Mouse (Mus musculus): ENCODE data around the gene Npas3. TPM values are rescaled to one million over a fixed set of nuclear protein-coding genes. Genes with fewer than 3 reads are reported as not detected.

Gene Npas3
- polyA plus RNA-seq, 1 experiment from 2014 or later: 6.3 TPM

DNA sequence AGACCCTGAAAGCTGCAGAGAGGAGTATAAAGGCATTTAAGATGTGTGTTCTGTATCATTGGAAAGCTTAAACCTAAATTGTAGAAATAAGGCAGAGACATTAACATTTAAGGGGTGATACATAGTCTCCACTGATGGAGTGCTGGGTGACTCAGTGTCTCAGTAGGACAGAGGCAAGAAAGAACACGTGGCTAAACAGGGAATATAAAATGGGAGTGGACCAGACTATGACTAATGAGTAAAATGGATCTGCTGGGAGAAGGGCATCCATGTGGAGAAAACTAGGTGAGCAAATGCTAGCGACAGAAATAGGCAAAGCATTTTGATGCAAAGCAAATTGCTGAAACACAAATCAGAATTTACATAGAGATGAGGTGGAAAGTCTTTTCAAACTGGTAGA is 617.2 kb downstream of the Npas3 start:
- whole genome bisulfite sequencing: 63% methylated on average over 2 of the region's 2 CpGs
- Histone ChIP-seq H3K9me3 (no peaks in the 10 kb centered on the region), H3K4me2 (no peak overlapping the region), H3K27ac (no peak overlapping the region), H3K36me3 (no peaks in the 10 kb centered on the region), H3K27me3 (peaks cover 20% of the 10 kb centered on the region), H3K4me3 (replicated peaks) (no peak overlapping the region), H3K4me1 (replicated peaks) (peaks cover 23% of the 10 kb centered on the region), H3K9ac (replicated peaks) (no peak overlapping the region)
- ATAC-seq (ENCODE audit: insufficient number of reproducible peaks, insufficient read depth, low FRiP score, low TSS enrichment, low read depth): no peak

DNA sequence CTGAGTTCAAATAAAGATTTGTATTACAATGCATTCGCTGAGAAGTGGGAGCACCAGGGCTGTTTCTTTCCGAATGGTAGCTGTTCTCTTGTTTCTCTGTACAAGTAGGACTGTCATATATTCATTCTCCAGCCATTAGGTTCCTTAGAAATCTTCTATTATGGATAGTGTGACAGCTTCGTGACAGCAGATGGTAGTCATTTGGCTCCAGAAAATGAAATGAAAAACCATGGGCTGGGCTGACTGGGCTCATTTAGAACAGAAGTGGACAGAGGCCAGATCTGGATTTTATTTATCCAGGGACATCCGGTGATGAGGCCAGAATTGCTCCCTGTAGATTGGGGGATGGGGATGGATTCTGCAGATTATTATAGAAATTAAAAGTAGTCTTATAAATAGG is 621.5 kb downstream of the Npas3 start:
- no peak overlapping the region for H3K4me2 ChIP-seq
- H3K27ac ChIP-seq: no peak overlapping the region
- H3K9me3 ChIP-seq: no peaks in the 10 kb centered on the region
- no peaks in the 10 kb centered on the region for H3K36me3 ChIP-seq
- 49% methylated on average over 4 of the region's 4 CpGs for WGBS
- no peak overlapping the region for H3K4me3 ChIP-seq (replicated peaks)
- H3K4me1 ChIP-seq (replicated peaks): peaks cover 8% of the 10 kb centered on the region
- peaks cover 16% of the 10 kb centered on the region for H3K27me3 ChIP-seq
- ATAC-seq (ENCODE audit: insufficient number of reproducible peaks, insufficient read depth, low FRiP score, low TSS enrichment, low read depth): no peak
- no peak overlapping the region for H3K9ac ChIP-seq (replicated peaks)

DNA sequence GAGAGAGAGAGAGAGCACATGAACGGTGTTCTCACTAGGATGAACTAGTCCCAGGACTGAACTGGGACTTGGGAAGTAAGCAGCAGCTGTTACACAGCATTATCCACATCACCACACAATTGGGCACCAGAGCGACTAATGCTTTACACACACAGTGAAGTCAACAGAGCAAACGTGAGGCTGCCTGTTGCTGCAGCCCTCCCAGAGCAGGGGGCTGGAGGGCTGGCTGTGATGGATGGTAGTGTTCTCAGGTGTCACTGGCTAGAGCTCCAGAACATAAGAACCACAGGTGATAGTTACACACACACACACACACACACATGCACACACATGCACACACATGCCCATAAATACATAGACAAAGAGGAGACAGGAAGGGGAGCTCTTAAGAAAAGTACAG is 626.7 kb downstream of the Npas3 start:
- WGBS: 45% methylated on average over 3 of the region's 3 CpGs
- ATAC-seq (ENCODE audit: insufficient number of reproducible peaks, insufficient read depth, low FRiP score, low TSS enrichment, low read depth): no peak

DNA sequence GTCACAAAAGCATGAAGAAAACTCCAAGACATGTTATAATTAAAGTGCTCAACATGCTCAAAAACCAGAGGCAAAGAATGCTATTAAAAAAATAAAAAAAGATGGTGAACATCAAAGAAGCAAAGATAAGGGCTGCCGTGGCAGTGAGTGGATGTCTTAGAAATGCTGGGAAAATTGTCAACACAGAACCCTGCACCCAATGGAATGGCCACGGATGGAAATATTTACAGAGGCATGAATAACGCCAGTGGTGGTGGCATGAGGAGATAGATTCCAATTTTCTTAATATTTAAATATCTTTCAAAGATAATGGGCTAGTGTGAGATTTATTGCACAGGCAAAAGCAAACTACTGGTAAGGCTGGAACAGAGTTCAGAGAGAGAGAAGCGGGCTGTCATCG is 628.2 kb downstream of the Npas3 start:
- Histone ChIP-seq H3K9ac (replicated peaks) (no peak overlapping the region), H3K4me1 (replicated peaks) (peaks cover 5% of the 10 kb centered on the region; the same call in 1 of the 2 replicates), H3K9me3 (no peaks in the 10 kb centered on the region), H3K4me2 (no peak overlapping the region), H3K27me3 (peaks cover 3% of the 10 kb centered on the region; the same call in 1 of the 2 replicates), H3K4me3 (replicated peaks) (no peak overlapping the region), H3K36me3 (no peaks in the 10 kb centered on the region), H3K27ac (no peak overlapping the region)
- ATAC-seq (ENCODE audit: insufficient number of reproducible peaks, insufficient read depth, low FRiP score, low TSS enrichment, low read depth): no peak
- WGBS: 80% methylated on average over 5 of the region's 5 CpGs

More for the DNA sequence above, 626.7 kb downstream of the Npas3 start:
- no peak overlapping the region for H3K27ac ChIP-seq
- no peak overlapping the region for H3K4me2 ChIP-seq
- no peaks in the 10 kb centered on the region for H3K36me3 ChIP-seq
- H3K27me3 ChIP-seq: peaks cover 3% of the 10 kb centered on the region; the same call in 1 of the 2 replicates
- H3K9ac ChIP-seq (replicated peaks): no peak overlapping the region
- no peak overlapping the region for H3K4me3 ChIP-seq (replicated peaks)
- H3K9me3 ChIP-seq: no peaks in the 10 kb centered on the region
- H3K4me1 ChIP-seq (replicated peaks): peaks cover 5% of the 10 kb centered on the region; the same call in 1 of the 2 replicates

DNA sequence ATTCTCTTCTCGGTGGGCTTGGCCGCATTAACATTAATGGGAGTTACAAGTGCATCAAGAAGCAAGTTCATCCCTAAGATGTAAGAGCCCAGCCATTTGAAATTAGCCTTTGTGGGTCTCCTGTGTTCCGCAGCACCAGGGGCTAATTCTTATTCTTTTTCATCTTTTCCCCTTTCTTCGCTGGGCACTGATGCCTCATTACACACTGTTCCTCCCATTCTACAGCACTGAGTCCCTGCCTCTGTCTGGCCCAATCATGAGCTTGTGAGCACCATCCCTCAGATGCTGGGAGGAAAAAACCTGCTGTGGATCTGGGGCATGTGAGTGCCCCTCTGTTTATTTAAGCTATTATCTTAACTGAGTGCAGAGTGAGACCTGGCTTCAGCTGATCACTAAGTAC is 633.2 kb downstream of the Npas3 start:
- no peak for ATAC-seq (ENCODE audit: insufficient number of reproducible peaks, insufficient read depth, low FRiP score, low TSS enrichment, low read depth)
- Histone ChIP-seq H3K4me3 (replicated peaks) (no peak overlapping the region), H3K36me3 (no peaks in the 10 kb centered on the region), H3K27ac (no peak overlapping the region), H3K9me3 (no peaks in the 10 kb centered on the region), H3K27me3 (no peaks in the 10 kb centered on the region; the same call in 1 of the 2 replicates), H3K4me1 (replicated peaks) (peaks cover 5% of the 10 kb centered on the region), H3K9ac (replicated peaks) (no peak overlapping the region), H3K4me2 (no peak overlapping the region)
- WGBS: 85% methylated on average over 4 of the region's 4 CpGs

DNA sequence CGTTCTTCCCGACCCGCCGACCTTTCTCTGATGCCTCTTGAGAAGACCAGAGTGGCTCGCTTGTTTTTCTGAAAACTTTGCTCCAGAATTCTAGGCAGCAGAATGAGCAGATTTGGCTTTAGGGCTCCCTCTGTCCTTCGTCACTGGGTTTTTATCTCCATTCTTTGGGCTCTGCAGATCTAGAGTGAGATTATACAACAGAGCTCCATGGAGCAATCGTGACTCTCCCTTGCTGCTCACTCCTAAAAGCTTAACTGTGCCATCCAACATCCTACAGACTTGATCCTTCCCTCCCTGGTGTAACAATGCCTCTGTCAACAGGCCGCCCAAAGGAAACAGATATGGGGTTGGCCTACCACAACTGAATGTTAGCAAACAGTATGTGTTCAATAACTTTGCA is 634.4 kb downstream of the Npas3 start:
- Histone ChIP-seq H3K9me3 (no peaks in the 10 kb centered on the region), H3K27ac (no peak overlapping the region), H3K36me3 (no peaks in the 10 kb centered on the region), H3K4me3 (replicated peaks) (no peak overlapping the region), H3K4me2 (no peak overlapping the region), H3K9ac (replicated peaks) (no peak overlapping the region), H3K27me3 (no peaks in the 10 kb centered on the region; the same call in 1 of the 2 replicates), H3K4me1 (replicated peaks) (peaks cover 5% of the 10 kb centered on the region)
- WGBS: 85% methylated on average over 8 of the region's 8 CpGs
- no peak for ATAC-seq (ENCODE audit: insufficient number of reproducible peaks, insufficient read depth, low FRiP score, low TSS enrichment, low read depth)

DNA sequence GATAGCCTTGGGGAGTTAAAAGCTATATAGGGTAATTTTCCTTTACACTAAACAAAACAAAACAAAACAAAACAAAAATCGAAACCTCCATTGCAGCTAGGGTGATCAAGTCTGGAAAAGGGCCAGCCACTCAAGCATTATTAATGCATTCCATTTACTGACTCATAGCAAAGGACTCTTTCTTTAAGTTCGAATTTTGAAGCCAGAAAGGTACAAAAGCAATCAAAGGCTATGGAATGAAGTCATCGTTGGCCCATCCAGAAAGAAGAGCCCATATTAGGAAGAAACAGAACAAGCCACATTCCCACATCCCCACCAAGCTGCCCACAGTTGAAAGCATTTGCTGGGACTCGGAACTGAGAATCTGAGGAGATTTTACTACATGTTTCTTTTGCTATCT is 640.1 kb downstream of the Npas3 start:
- no peak overlapping the region for H3K27ac ChIP-seq
- no peak overlapping the region for H3K4me3 ChIP-seq (replicated peaks)
- 80% methylated on average over 4 of the region's 4 CpGs for WGBS
- H3K36me3 ChIP-seq: no peaks in the 10 kb centered on the region
- ATAC-seq (ENCODE audit: insufficient number of reproducible peaks, insufficient read depth, low FRiP score, low TSS enrichment, low read depth): no peak
- no peaks in the 10 kb centered on the region for H3K9me3 ChIP-seq
- peaks cover 5% of the 10 kb centered on the region for H3K4me1 ChIP-seq (replicated peaks)
- H3K4me2 ChIP-seq: no peak overlapping the region
- no peak overlapping the region for H3K9ac ChIP-seq (replicated peaks)
- H3K27me3 ChIP-seq: no peaks in the 10 kb centered on the region

DNA sequence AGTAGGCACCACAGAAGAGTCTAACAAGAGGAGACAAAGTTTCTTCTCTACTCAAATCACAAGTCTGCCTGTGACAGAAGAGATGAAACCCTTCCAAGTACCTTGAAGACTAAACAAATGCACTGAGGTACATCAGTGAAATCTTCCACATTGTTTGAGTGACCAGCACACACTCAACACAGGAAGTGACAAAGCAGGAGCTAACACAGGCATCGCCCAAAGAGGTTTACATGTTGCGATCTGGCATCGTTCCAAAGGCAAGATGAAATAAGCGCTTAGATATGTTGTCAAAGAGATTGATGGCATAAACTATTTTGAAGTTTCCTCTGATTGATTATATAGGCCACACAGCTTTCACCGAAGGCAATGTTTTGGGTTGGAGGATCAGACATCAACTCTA is 647.4 kb downstream of the Npas3 start:
- Histone ChIP-seq H3K9ac (replicated peaks) (no peak overlapping the region), H3K27me3 (no peaks in the 10 kb centered on the region), H3K36me3 (no peaks in the 10 kb centered on the region), H3K4me2 (no peak overlapping the region), H3K4me1 (replicated peaks) (no peaks in the 10 kb centered on the region), H3K9me3 (no peaks in the 10 kb centered on the region), H3K4me3 (replicated peaks) (no peak overlapping the region), H3K27ac (no peak overlapping the region)
- 93% methylated on average over 5 of the region's 5 CpGs for WGBS
- ATAC-seq (ENCODE audit: insufficient number of reproducible peaks, insufficient read depth, low FRiP score, low TSS enrichment, low read depth): no peak

DNA sequence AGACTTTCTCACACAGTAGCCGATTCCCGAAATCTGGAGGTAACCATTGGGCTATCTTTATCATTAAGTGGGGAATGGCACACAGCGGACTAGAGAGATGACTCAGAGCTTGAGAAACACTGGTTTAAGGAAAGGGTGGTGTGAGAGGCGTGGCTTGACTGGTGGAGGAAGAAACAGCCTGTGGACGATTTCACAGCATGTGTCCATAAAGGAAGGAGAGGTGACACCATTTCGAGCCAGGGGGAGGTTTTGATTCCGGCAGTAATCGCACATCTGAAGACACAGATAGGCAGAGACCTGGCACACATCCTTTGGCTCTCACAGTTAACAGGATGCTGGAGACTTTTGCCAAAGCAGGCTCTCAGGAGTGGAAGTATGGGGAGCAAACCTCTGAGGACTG is 660.3 kb downstream of the Npas3 start:
- Histone ChIP-seq H3K27me3 (no peaks in the 10 kb centered on the region), H3K36me3 (no peaks in the 10 kb centered on the region), H3K27ac (no peak overlapping the region), H3K4me3 (replicated peaks) (no peak overlapping the region), H3K9me3 (no peaks in the 10 kb centered on the region), H3K9ac (replicated peaks) (no peak overlapping the region), H3K4me2 (no peak overlapping the region), H3K4me1 (replicated peaks) (no peaks in the 10 kb centered on the region)
- 77% methylated on average over 8 of the region's 8 CpGs for WGBS
- no peak for ATAC-seq (ENCODE audit: insufficient number of reproducible peaks, insufficient read depth, low FRiP score, low TSS enrichment, low read depth)

DNA sequence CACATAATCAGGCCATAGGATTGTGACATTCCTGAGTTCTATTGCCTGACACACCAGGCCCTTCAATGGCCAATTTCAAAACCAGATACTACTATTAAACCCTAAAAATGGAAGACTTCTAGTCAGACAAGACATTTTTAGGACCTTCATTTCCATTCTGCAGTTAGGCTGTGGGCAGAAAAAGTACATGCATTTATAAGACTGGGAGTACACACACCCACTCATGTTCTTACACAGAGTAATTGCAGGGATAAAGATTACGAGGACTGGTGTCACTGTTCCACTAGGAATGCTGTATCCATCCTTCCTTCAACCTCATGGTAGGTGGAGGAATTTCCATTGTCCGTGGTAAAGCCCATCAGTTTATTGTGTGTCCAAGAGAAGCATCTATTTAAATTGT is 661.7 kb downstream of the Npas3 start:
- ATAC-seq (ENCODE audit: insufficient number of reproducible peaks, insufficient read depth, low FRiP score, low TSS enrichment, low read depth): no peak
- Histone ChIP-seq H3K9me3 (no peaks in the 10 kb centered on the region), H3K36me3 (no peaks in the 10 kb centered on the region), H3K4me3 (replicated peaks) (no peak overlapping the region), H3K9ac (replicated peaks) (no peak overlapping the region), H3K27ac (no peak overlapping the region), H3K4me2 (no peak overlapping the region), H3K27me3 (no peaks in the 10 kb centered on the region), H3K4me1 (replicated peaks) (no peaks in the 10 kb centered on the region)
- 83% methylated on average over 2 of the region's 2 CpGs for WGBS

DNA sequence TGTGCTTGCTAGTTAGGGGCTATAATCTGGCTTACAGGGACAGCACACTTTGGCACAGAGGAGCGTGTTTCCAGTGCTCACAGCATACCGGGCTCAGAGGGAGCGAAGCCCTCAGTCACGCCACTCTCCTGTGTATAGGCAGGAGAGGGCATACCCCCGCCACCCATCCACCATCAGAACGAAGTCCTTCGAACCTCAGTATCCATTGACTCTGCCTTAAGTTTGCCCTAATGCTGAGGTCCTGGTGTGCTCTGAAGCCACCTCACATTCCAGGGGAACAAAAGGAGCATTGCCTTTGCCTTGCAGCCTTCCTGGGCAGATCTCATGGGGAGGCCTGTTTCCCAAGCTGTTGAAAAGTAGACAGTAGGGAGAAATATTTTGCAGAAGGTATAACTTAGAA is 673.7 kb downstream of the Npas3 start:
- Histone ChIP-seq H3K27me3 (no peaks in the 10 kb centered on the region), H3K9ac (replicated peaks) (no peak overlapping the region), H3K4me2 (no peak overlapping the region), H3K4me1 (replicated peaks) (no peaks in the 10 kb centered on the region), H3K4me3 (replicated peaks) (no peak overlapping the region), H3K36me3 (no peaks in the 10 kb centered on the region), H3K27ac (no peak overlapping the region), H3K9me3 (no peaks in the 10 kb centered on the region)
- ATAC-seq (ENCODE audit: insufficient number of reproducible peaks, insufficient read depth, low FRiP score, low TSS enrichment, low read depth): no peak
- 94% methylated on average over 7 of the region's 7 CpGs for WGBS

DNA sequence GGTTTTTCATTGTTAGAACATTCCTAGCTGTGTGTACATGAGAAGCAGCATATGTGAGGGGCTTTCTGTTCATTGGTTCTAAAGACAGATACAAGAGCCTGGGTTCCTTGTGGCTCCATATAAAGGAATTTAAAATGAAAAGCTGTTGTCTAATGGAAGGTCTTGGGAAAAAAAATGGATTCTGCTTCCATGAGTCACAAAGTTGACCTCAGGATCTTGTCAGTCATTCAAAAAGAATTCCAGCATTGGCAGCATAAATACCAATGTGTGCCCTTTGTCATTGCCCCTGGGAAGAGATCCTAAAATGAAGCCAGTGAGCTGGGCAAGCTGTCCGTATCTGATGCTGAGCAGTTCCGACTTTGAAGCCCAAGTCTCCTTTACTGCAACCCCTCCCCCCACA is 700.3 kb downstream of the Npas3 start:
- Histone ChIP-seq H3K27me3 (no peaks in the 10 kb centered on the region), H3K4me3 (replicated peaks) (no peak overlapping the region), H3K27ac (no peak overlapping the region), H3K36me3 (no peaks in the 10 kb centered on the region), H3K9me3 (no peaks in the 10 kb centered on the region), H3K9ac (replicated peaks) (no peak overlapping the region), H3K4me2 (no peak overlapping the region), H3K4me1 (replicated peaks) (no peaks in the 10 kb centered on the region)
- 88% methylated on average over 2 of the region's 2 CpGs for WGBS
- ATAC-seq (ENCODE audit: insufficient number of reproducible peaks, insufficient read depth, low FRiP score, low TSS enrichment, low read depth): no peak

Data from limb, embryonic 12.5 days (tissue).